In the genomic region with DNA sequence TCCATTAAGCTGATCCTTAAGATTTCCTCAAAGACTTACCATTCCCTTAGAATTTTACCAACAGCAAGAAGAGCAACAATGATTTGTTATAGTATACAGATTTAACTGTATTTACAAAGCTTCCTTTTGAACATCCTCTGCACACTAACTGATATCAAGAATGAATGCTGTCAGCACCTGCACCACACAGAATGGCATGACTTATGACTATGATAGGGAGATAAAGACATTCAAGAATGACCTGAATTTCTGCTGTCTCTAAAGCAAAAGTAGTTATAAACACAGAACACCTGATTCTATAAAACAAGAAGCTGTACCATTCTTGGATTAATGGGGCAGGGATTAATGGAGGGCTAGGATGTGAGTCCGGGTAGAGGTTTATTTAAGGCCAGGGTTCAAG, we compare ENCODE assay signal across 13 mouse cellular contexts. TPM values are rescaled to one million over a fixed set of nuclear protein-coding genes. Genes with fewer than 3 reads are reported as not detected.
DNase-seq lines count a peak whose midpoint lies in the region; ATAC-seq lines count a peak whose summit lies in the region.
"Had no signal": no experiment of that assay in that cellular context is flagged by ENCODE, and none has a peak within 500 bp of the region (broad histone marks: within the 10 kb centered on the region; RNA-seq: fewer than 3 reads in every experiment).

No protein-coding gene starts in this region.

- WGBS in forebrain, embryonic 14.5 days, result 74% methylated on average over 1 of the region's 1 CpGs
- WGBS in forebrain, embryonic 10.5 days, result 85% methylated on average over 1 of the region's 1 CpGs
- WGBS in hindbrain, embryonic 15.5 days, result 52% methylated on average over 1 of the region's 1 CpGs
- 65% methylated on average over 1 of the region's 1 CpGs for WGBS in hindbrain, embryonic 16.5 days

- H3K4me1 ChIP-seq in forebrain, embryonic 14.5 days (ENCODE audit: control insufficient read depth, insufficient read depth, low read length), result peaks cover 3% of the 10 kb centered on the region
- H3K4me1 ChIP-seq in forebrain, embryonic 10.5 days, result no peaks in the 10 kb centered on the region
- H3K4me1 ChIP-seq in hindbrain, embryonic 15.5 days (replicated peaks), result peaks cover 9% of the 10 kb centered on the region; the same call in 1 of the 2 replicates
- H3K4me1 ChIP-seq in hindbrain, embryonic 16.5 days (ENCODE audit: control insufficient read depth, insufficient read depth, low read depth, low read length), result peaks cover 3% of the 10 kb centered on the region

- no peaks in the 10 kb centered on the region for H3K27me3 ChIP-seq in forebrain, embryonic 14.5 days (replicated peaks; ENCODE audit: control insufficient read depth, insufficient read depth, low read length)
- no peaks in the 10 kb centered on the region for H3K27me3 ChIP-seq in forebrain, embryonic 10.5 days (ENCODE audit: poor library complexity, severe bottlenecking)
- no peaks in the 10 kb centered on the region for H3K27me3 ChIP-seq in hindbrain, embryonic 15.5 days
- no peaks in the 10 kb centered on the region for H3K27me3 ChIP-seq in hindbrain, embryonic 16.5 days (replicated peaks; ENCODE audit: control insufficient read depth, insufficient read depth, low read length)
- H3K27me3 ChIP-seq: embryonic facial prominence, embryonic 12.5 days had no signal

- no peak overlapping the region for H3K4me3 ChIP-seq in forebrain, embryonic 14.5 days (ENCODE audit: low read depth, low read length)
- no peak overlapping the region for H3K4me3 ChIP-seq in forebrain, embryonic 10.5 days
- H3K4me3 ChIP-seq in hindbrain, embryonic 15.5 days, result no peak overlapping the region
- H3K4me3 ChIP-seq in hindbrain, embryonic 16.5 days (ENCODE audit: low read length), result no peak overlapping the region
- H3K4me3 ChIP-seq: embryonic facial prominence, embryonic 12.5 days; gastrocnemius, adult 2 months; heart, embryonic 10.5 days had no signal

- H3K36me3 ChIP-seq in forebrain, embryonic 14.5 days (ENCODE audit: control insufficient read depth, insufficient read depth, low read length), result no peaks in the 10 kb centered on the region
- peaks cover 16% of the 10 kb centered on the region for H3K36me3 ChIP-seq in forebrain, embryonic 10.5 days (replicated peaks)
- H3K36me3 ChIP-seq in hindbrain, embryonic 15.5 days, result no peaks in the 10 kb centered on the region
- no peaks in the 10 kb centered on the region for H3K36me3 ChIP-seq in hindbrain, embryonic 16.5 days (ENCODE audit: control insufficient read depth, insufficient read depth, low read length)
- H3K36me3 ChIP-seq: embryonic facial prominence, embryonic 12.5 days had no signal

- no peak for ATAC-seq in forebrain, embryonic 14.5 days
- ATAC-seq in hindbrain, embryonic 15.5 days (ENCODE audit: low FRiP score, low read depth), result no peak
- ATAC-seq in hindbrain, embryonic 16.5 days, result no peak
- ATAC-seq in erythroblast, adult 5-6 weeks (replicated peaks; ENCODE audit: low FRiP score, poor library complexity, severe bottlenecking), result no peak

- no peak overlapping the region for H3K9ac ChIP-seq in forebrain, embryonic 14.5 days (ENCODE audit: low read length)
- no peak overlapping the region for H3K9ac ChIP-seq in hindbrain, embryonic 15.5 days
- no peak overlapping the region for H3K9ac ChIP-seq in hindbrain, embryonic 16.5 days (ENCODE audit: low read depth, low read length)
- H3K9ac ChIP-seq: embryonic facial prominence, embryonic 12.5 days; liver, embryonic 14.5 days had no signal

- H3K9me3 ChIP-seq in forebrain, embryonic 14.5 days (replicated peaks; ENCODE audit: control insufficient read depth, low read length), result no peaks in the 10 kb centered on the region
- H3K9me3 ChIP-seq in forebrain, embryonic 10.5 days, result no peaks in the 10 kb centered on the region
- H3K9me3 ChIP-seq in hindbrain, embryonic 15.5 days, result no peaks in the 10 kb centered on the region
- no peaks in the 10 kb centered on the region for H3K9me3 ChIP-seq in hindbrain, embryonic 16.5 days (ENCODE audit: control insufficient read depth, low read length)
- H3K9me3 ChIP-seq: embryonic facial prominence, embryonic 12.5 days; heart, embryonic 10.5 days had no signal

- no peak for DNase-seq in forebrain, embryonic 14.5 days (ENCODE audit: low spot score)
- DNase-seq in forebrain, embryonic 10.5 days (ENCODE audit: extremely low spot score, low spot score), result no peak
- peak; percentile 65 for DNase-seq in thymus, postnatal 0 days (ENCODE audit: low spot score)
- DNase-seq in thymus, adult 18-20 months, result no peak
- no peak for DNase-seq in gastrocnemius, postnatal 25 days
- DNase-seq: cerebellum, postnatal 36 days; gastrocnemius, adult 2 months had no signal

- H3K27ac ChIP-seq in forebrain, embryonic 14.5 days (ENCODE audit: low read depth, low read length), result peak overlapping the region; percentile 36; the same call in 1 of the 2 replicates
- no peak overlapping the region for H3K27ac ChIP-seq in forebrain, embryonic 10.5 days
- H3K27ac ChIP-seq in hindbrain, embryonic 15.5 days (replicated peaks), result peak overlapping the region; percentile 35; the same call in 1 of the 2 replicates
- H3K27ac ChIP-seq in hindbrain, embryonic 16.5 days (ENCODE audit: low read depth, low read length), result no peak overlapping the region
- H3K27ac ChIP-seq: embryonic facial prominence, embryonic 12.5 days; gastrocnemius, adult 2 months; heart, embryonic 10.5 days; liver, embryonic 14.5 days had no signal

- no peak overlapping the region for H3K4me2 ChIP-seq in forebrain, embryonic 14.5 days (ENCODE audit: low read length)
- H3K4me2 ChIP-seq in hindbrain, embryonic 15.5 days, result no peak overlapping the region
- H3K4me2 ChIP-seq in hindbrain, embryonic 16.5 days (ENCODE audit: low read length), result no peak overlapping the region
- H3K4me2 ChIP-seq: embryonic facial prominence, embryonic 12.5 days had no signal

RNA-seq across cellular contexts. Expression of a gene that starts 32.2 kb away (rescaled TPM):
- 125 and 134 TPM in 2 replicates for polyA plus RNA-seq in forebrain, embryonic 14.5 days (2014; fragmentation: Nextera tagmentation; extraction: Ambion mirVana)
- 95.1 and 101 TPM in 2 replicates for polyA plus RNA-seq in forebrain, embryonic 10.5 days (2016; fragmentation: Nextera tagmentation; extraction: Ambion mirVana)
- 57.1 and 67.8 TPM in 2 replicates for polyA plus RNA-seq in hindbrain, embryonic 15.5 days (2015; fragmentation: Nextera tagmentation; extraction: Ambion mirVana)
- polyA plus RNA-seq in hindbrain, embryonic 16.5 days (2015; fragmentation: Nextera tagmentation; extraction: Ambion mirVana), result 50.6 and 50.9 TPM in 2 replicates
- polyA plus RNA-seq in thymus, postnatal 0 days (2015; fragmentation: Nextera tagmentation; extraction: Ambion mirVana), result 154 and 168 TPM in 2 replicates
- 10 to 100 TPM; 12.8 to 15.4 TPM for total RNA-seq in gastrocnemius, postnatal 25 days (2021)
- 13.6 and 24.6 TPM in 2 replicates for total RNA-seq in erythroblast, adult 5-6 weeks (2015; ENCODE audit: low replicate concordance)
- total RNA-seq in erythroblast, adult 5-6 weeks (2017; ENCODE audit: low replicate concordance), result 29.6 and 31.6 TPM in 2 replicates

RNA-seq across cellular contexts. Expression of a gene that starts 46.3 kb away (rescaled TPM):
- polyA plus RNA-seq in forebrain, embryonic 14.5 days (2014; fragmentation: Nextera tagmentation; extraction: Ambion mirVana), result 1.3 and 1.9 TPM in 2 replicates
- polyA plus RNA-seq in forebrain, embryonic 10.5 days (2016; fragmentation: Nextera tagmentation; extraction: Ambion mirVana), result 1.6 TPM in 2 replicates
- polyA plus RNA-seq in hindbrain, embryonic 15.5 days (2015; fragmentation: Nextera tagmentation; extraction: Ambion mirVana), result 1.0 and 1.2 TPM in 2 replicates
- polyA plus RNA-seq in hindbrain, embryonic 16.5 days (2015; fragmentation: Nextera tagmentation; extraction: Ambion mirVana), result 0.89 and 1.2 TPM in 2 replicates
- polyA plus RNA-seq in thymus, postnatal 0 days (2015; fragmentation: Nextera tagmentation; extraction: Ambion mirVana), result 1.3 and 1.8 TPM in 2 replicates
- total RNA-seq in gastrocnemius, postnatal 25 days (2021), result 1 to 10 TPM; 3.5 to 7.0 TPM
- total RNA-seq in erythroblast, adult 5-6 weeks (2015; ENCODE audit: low replicate concordance), result not detected in 2 replicates
- total RNA-seq in erythroblast, adult 5-6 weeks (2017; ENCODE audit: low replicate concordance), result 0.26 and 1.8 TPM in 2 replicates

Comparison
In these comparisons a context has a peak if more than half of its experiments do, and no peak if none do; other contexts are left out.
1. H3K27ac ChIP-seq: peak in forebrain, embryonic 14.5 days (single experiment) and hindbrain, embryonic 15.5 days (single experiment); none in forebrain, embryonic 10.5 days (single experiment) and hindbrain, embryonic 16.5 days (single experiment).